Mouse (Mus musculus): ENCODE measurements at regions not wholly inside any gene's neighbourhood (a gene's known extent, or its start where the extent isn't known, plus 50 kb on each side); places are given as distances from the start of the nearest gene placed in this dataset.

GRCm38 (mm10) chr6:94779213-94779612 is 79.3 kb upstream of the Lrig1 start:
- TF ChIP-seq CTCF (IDR thresholded peaks at IDR 0.05; ENCODE audit: borderline replicate concordance, insufficient read depth, low read depth, low read length) (no peak), POLR2A (IDR thresholded peaks at IDR 0.05; ENCODE audit: borderline replicate concordance, insufficient read depth, low read length) (no peak)

Measured in cerebellum, adult 2 months (tissue).